Mouse (Mus musculus): ENCODE data around the gene Wdr93. TPM values are rescaled to one million over a fixed set of nuclear protein-coding genes. Genes with fewer than 3 reads are reported as not detected.

Wdr93 gene
- polyA plus RNA-seq (2015; fragmentation: Illumina TruSeq; extraction: RNeasy Lipid Tissue Mini Kit (QIAGEN cat#74804); ENCODE audit: insufficient read depth, low read depth, low replicate concordance) = not detected

GRCm38 (mm10) chr7:79742659-79743536 is at the start of gene Wdr93, which contains the start of gene Pex11a:
Gene Wdr93, plus strand, starts transcription at chr7:79743163.
Gene Pex11a, minus strand, starts transcription at chr7:79743131.

GRCm38 (mm10) chr7:79715187-79715981 is 27.6 kb upstream of the Wdr93 start, which contains the start of gene Kif7:
Gene Kif7, minus strand, starts transcription at chr7:79715720.

GRCm38 (mm10) chr7:79732622-79733021 is 10.3 kb upstream of the Wdr93 start, which contains the start of gene Plin1:
Gene Plin1, minus strand, starts transcription at chr7:79732903.

GRCm38 (mm10) chr7:79793688-79794087 is 50.7 kb downstream of the Wdr93 start, which contains the start of gene Mesp1:
Gene Mesp1, minus strand, starts transcription at chr7:79793788.

GRCm38 (mm10) chr7:79810611-79811506 is 67.9 kb downstream of the Wdr93 start, which contains the start of gene Mesp2:
Gene Mesp2, plus strand, starts transcription at chr7:79810727.

Other genes with a start within 250 kb of the Wdr93 start
- not detected for gene Rhcg, start 125.5 kb upstream of the Wdr93 start, polyA plus RNA-seq (2015; fragmentation: Illumina TruSeq; extraction: RNeasy Lipid Tissue Mini Kit (QIAGEN cat#74804); ENCODE audit: insufficient read depth, low read depth, low replicate concordance)
- not detected for gene Ticrr, start 83.0 kb upstream of the Wdr93 start, polyA plus RNA-seq (2015; fragmentation: Illumina TruSeq; extraction: RNeasy Lipid Tissue Mini Kit (QIAGEN cat#74804); ENCODE audit: insufficient read depth, low read depth, low replicate concordance)
- gene Kif7, start 27.4 kb upstream of the Wdr93 start, polyA plus RNA-seq (2015; fragmentation: Illumina TruSeq; extraction: RNeasy Lipid Tissue Mini Kit (QIAGEN cat#74804); ENCODE audit: insufficient read depth, low read depth, low replicate concordance) = 0.52 TPM
- gene Plin1, start 10.3 kb upstream of the Wdr93 start, polyA plus RNA-seq (2015; fragmentation: Illumina TruSeq; extraction: RNeasy Lipid Tissue Mini Kit (QIAGEN cat#74804); ENCODE audit: insufficient read depth, low read depth, low replicate concordance) = 6.5 TPM
- gene Pex11a, start within 50 bp of the Wdr93 start, polyA plus RNA-seq (2015; fragmentation: Illumina TruSeq; extraction: RNeasy Lipid Tissue Mini Kit (QIAGEN cat#74804); ENCODE audit: insufficient read depth, low read depth, low replicate concordance) = 8.5 TPM
- not detected for gene Mesp1, start 50.6 kb downstream of the Wdr93 start, polyA plus RNA-seq (2015; fragmentation: Illumina TruSeq; extraction: RNeasy Lipid Tissue Mini Kit (QIAGEN cat#74804); ENCODE audit: insufficient read depth, low read depth, low replicate concordance)
- not detected for gene Mesp2, start 67.6 kb downstream of the Wdr93 start, polyA plus RNA-seq (2015; fragmentation: Illumina TruSeq; extraction: RNeasy Lipid Tissue Mini Kit (QIAGEN cat#74804); ENCODE audit: insufficient read depth, low read depth, low replicate concordance)
- gene Anpep, start 117.9 kb downstream of the Wdr93 start, polyA plus RNA-seq (2015; fragmentation: Illumina TruSeq; extraction: RNeasy Lipid Tissue Mini Kit (QIAGEN cat#74804); ENCODE audit: insufficient read depth, low read depth, low replicate concordance) = 40.7 TPM
- 5.6 TPM for gene Ap3s2, start 177.5 kb downstream of the Wdr93 start, polyA plus RNA-seq (2015; fragmentation: Illumina TruSeq; extraction: RNeasy Lipid Tissue Mini Kit (QIAGEN cat#74804); ENCODE audit: insufficient read depth, low read depth, low replicate concordance)
- gene Arpin, start 192.2 kb downstream of the Wdr93 start, polyA plus RNA-seq (2015; fragmentation: Illumina TruSeq; extraction: RNeasy Lipid Tissue Mini Kit (QIAGEN cat#74804); ENCODE audit: insufficient read depth, low read depth, low replicate concordance) = 6.3 TPM

Measured in pancreas, adult 10 weeks (tissue).